Mouse (Mus musculus) lung, adult 2 months (tissue): ENCODE measurements around the gene Rrnad1.
A peak's percentile ranks its signal among the peaks of the same experiment; 100 is the strongest.

Experiments used
- CTCF ChIP-seq: fragments of 200-500 bp; IDR thresholded peaks from 2 replicates; pipeline ENCODE4 v1.5.1; 2011; ENCODE audit warnings: mild to moderate bottlenecking, low read length, control low read depth; ENCODE audit not compliant: insufficient read depth
- POLR2A ChIP-seq: fragments of 200-500 bp; IDR thresholded peaks from 2 replicates; pipeline ENCODE4 v1.6.1; 2011; ENCODE audit warnings: low read depth, mild to moderate bottlenecking, control low read depth, low read length, borderline replicate concordance; ENCODE audit errors: extremely low read depth

DNA sequence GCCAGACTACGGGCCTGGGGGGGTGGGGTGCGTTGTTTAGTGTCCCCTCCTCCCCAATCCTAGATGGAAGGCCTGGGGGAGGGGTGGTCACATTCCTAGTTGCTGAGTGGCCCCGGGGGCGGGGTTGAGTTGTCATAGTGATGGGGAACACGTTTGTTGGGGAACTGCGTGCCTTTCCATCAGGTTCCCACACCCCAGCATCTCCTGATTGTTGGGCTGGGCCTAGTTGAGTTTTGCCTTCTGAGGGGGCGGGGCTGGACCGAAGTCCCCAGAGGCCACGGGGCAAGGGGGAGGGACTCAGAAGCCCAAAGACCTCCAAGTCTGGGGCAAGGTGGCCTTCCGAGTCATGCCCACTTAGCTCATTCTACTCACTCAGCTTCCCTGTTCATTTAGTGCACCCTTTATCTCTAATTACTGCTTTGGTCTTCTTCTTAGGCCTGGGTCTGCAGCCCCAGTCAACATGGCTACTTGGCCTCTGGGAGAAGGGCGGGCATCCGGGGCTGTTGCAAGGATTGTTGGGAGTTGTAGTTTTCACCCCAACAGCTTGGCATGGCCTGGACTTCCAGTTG lies 19.9 kb downstream of the Rrnad1 start:
- no peak for TF ChIP-seq CTCF
- TF ChIP-seq POLR2A: peak; percentile 44; the same call in 1 of the 2 replicates
